Mouse (Mus musculus) kidney, adult 18-20 months (tissue): ENCODE measurements around the gene Psg23.
"Not testable (repeated sequence)": the region's sequence is repeated elsewhere in the genome, so short reads cannot be mapped to it uniquely, and the experiment has no call there.

Experiments
- DNase-seq: peaks from one replicate; pipeline ENCODE4 v3.0.0; 2021

Psg23 gene

DNA sequence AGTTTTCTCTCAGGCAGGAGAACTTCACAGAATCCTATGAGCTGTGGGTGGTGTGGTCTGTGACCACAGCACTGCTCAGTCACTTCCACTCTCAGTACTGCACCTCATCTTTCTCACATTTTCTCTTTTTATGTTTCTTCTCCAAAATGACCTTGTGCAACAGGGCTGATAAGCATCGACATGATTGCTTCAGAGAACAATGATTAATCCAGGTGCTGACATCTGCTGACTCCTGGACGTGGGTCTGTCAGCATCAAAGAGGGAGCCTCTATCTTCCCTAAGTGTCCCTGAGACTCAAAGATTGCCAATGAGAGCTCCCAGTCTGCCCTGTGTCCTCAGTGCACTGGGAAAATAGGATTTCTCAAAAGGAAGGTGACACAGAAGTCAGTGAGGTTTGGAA lies at the start of gene Psg23:
Gene Psg23, minus strand, starts transcription at position 101 of the 400 bp plus-strand sequence.
- DNase-seq, result not testable (repeated sequence)

DNA sequence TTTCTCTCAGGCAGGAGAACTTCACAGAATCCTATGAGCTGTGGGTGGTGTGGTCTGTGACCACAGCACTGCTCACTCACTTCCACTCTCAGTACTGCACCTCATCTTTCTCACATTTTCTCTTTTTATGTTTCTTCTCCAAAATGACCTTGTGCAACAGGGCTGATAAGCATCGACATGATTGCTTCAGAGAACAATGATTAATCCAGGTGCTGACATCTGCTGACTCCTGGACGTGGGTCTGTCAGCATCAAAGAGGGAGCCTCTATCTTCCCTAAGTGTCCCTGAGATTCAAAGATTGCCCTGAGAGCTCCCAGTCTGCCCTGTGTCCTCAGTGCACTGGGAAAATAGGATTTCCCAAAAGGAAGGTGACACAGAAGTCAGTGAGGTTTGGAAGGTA lies 40.3 kb upstream of the Psg23 start, which contains the start of gene Psg21:
Gene Psg21, minus strand, starts transcription at position 101 of the 400 bp plus-strand sequence.
- DNase-seq, result not testable (repeated sequence)

DNA sequence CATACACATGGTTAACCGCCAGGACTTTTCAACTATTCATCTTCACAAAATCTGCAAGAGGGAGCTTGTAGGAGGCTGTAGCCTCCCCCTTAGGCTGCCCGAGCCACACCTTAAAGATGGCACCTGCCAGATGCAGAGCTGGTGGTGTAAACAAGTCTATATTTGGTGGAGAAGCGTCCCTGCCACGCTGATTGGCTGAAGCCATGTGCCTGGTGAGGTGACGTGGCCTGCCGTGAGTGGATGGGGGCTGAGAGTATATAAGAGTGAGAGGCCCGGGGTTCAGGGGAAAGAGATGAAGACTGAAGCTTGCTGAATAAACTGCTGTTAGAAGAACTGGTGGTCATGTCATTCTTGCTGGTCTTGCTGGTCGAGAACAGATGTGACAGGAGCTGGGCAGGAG lies 10.6 kb upstream of the Psg23 start:
- not testable (repeated sequence) for DNase-seq

DNA sequence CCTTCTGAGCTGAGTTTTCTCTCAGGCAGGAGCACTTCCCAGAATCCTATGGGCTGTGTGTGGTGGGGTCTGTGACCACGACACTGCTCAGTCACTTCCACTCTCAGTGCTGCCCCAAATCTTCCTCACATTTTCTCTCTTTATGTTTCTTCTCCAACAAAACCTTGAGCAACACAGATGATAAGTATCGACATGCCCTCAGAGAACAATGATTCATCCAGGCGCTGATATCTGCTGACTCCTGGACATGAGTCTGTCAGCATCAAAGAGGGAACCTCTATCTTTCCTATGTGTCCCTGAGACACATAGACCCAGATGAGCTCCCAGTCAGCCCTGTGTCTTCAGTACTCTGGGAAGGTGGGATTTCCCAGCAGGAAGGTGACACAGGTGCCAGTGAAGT lies 49.1 kb downstream of the Psg23 start, which contains the start of gene Psg27:
Gene Psg27, minus strand, starts transcription at position 101 of the 400 bp plus-strand sequence.
- DNase-seq, result no peak

DNA sequence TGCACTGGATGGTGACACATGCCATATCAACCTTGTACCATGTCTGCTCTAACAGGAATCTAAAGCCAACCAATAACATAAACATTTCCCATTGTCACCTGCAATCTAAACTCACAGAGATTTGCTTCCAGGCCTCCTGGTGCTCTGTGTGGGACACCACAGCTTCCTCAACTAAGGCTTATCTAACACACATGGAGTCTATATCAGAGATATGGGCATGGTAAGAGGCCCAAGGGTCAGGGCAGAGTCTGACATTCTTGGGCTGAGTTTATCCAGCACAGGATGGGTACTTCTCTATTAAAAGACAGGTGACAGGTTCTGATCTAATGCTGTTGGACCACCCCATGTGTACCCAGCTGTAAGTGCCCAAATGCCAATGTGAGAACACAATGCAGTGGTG lies 56.5 kb downstream of the Psg23 start:
- no peak for DNase-seq
